Mouse (Mus musculus) myocyte (in vitro differentiated cells): ENCODE data around the gene Vmn1r233. TPM values are rescaled to one million over a fixed set of nuclear protein-coding genes. Genes with fewer than 3 reads are reported as not detected.

ENCODE experiments used
- H3K27me3 ChIP-seq: one replicate; pipeline ENCODE4 v1.6.1; 2011; ENCODE audit not compliant: control insufficient read depth, insufficient read depth, insufficient read length
- H3K36me3 ChIP-seq: one replicate; pipeline ENCODE4 v1.6.1; 2011; ENCODE audit not compliant: control insufficient read depth, insufficient read depth
- H3K4me2 ChIP-seq: one replicate; pipeline ENCODE4 v1.6.1; 2011; ENCODE audit warnings: low read depth, control low read depth
- H3K4me3 ChIP-seq: one replicate; pipeline ENCODE4 v1.5.1; 2011; ENCODE audit warnings: mild to moderate bottlenecking, control low read depth, moderate library complexity
- H3K79me2 ChIP-seq: one replicate; pipeline ENCODE4 v1.6.1; 2011; ENCODE audit not compliant: control insufficient read depth, insufficient read depth
- H3ac ChIP-seq: one replicate; pipeline ENCODE4 v1.6.1; 2011; ENCODE audit not compliant: control insufficient read depth, insufficient read length
- CEBPB ChIP-seq: IDR thresholded peaks from 2 replicates; pipeline ENCODE4 v1.6.1; 2011; ENCODE audit warnings: mild to moderate bottlenecking, moderate library complexity; ENCODE audit not compliant: poor library complexity, insufficient read depth, severe bottlenecking
- MYOD1 ChIP-seq, 3 experiments: IDR thresholded peaks; one replicate each; pipeline ENCODE4 v1.6.1; 2011; ENCODE audit warnings: control low read depth in 2 of 3, low read depth in 2 of 3, mild to moderate bottlenecking in 2 of 3, moderate library complexity in 1 of 3; ENCODE audit not compliant: insufficient read length in 2 of 3, control insufficient read depth in 1 of 3
- MYOG ChIP-seq, 3 experiments: IDR thresholded peaks; one replicate each; pipeline ENCODE4 v1.6.1; 2011; ENCODE audit warnings: control low read depth in 2 of 3, low read depth in 2 of 3, mild to moderate bottlenecking in 2 of 3; ENCODE audit not compliant: insufficient read length in 2 of 3, control insufficient read depth in 1 of 3, insufficient read depth in 1 of 3
- POLR2A ChIP-seq: IDR thresholded peaks from one replicate; pipeline ENCODE4 v1.6.1; 2011; ENCODE audit warnings: low read depth, mild to moderate bottlenecking, control low read depth, moderate library complexity; ENCODE audit not compliant: insufficient read length
- POLR2AphosphoS2 ChIP-seq: IDR thresholded peaks from one replicate; pipeline ENCODE4 v1.6.1; 2011; ENCODE audit warnings: low read depth, control low read depth; ENCODE audit not compliant: insufficient read length
- REST ChIP-seq: IDR thresholded peaks from one replicate; pipeline ENCODE4 v1.6.1; 2011; ENCODE audit warnings: mild to moderate bottlenecking, control low read depth, moderate library complexity; ENCODE audit not compliant: insufficient read depth, insufficient read length
- SRF ChIP-seq: IDR thresholded peaks from one replicate; pipeline ENCODE4 v1.6.1; 2011; ENCODE audit warnings: low read depth; ENCODE audit not compliant: control insufficient read depth, insufficient read length
- TCF12 ChIP-seq: IDR thresholded peaks from one replicate; pipeline ENCODE4 v1.6.1; 2011; ENCODE audit warnings: mild to moderate bottlenecking, control low read depth; ENCODE audit not compliant: poor library complexity, insufficient read depth, severe bottlenecking
- TCF3 ChIP-seq: IDR thresholded peaks from one replicate; pipeline ENCODE4 v1.6.1; 2011; ENCODE audit warnings: low read depth, control low read depth; ENCODE audit not compliant: insufficient read length
- USF1 ChIP-seq: IDR thresholded peaks from one replicate; pipeline ENCODE4 v1.6.1; 2011; ENCODE audit warnings: low read depth, mild to moderate bottlenecking, control low read depth, moderate library complexity
- polyA plus RNA-seq: library from polyadenylated mRNA; unstranded; fragments of >200 nt; fragmentation: generic; extraction: Trizol; gene quantifications from one replicate; pipeline ENCODE4 v1.2.1, GENCODE M21; 2012; ENCODE audit warnings: missing spikeins

The Vmn1r233 gene
- polyA plus RNA-seq, 1 experiment, result not detected

GRCm38 (mm10) chr17:20946026-20946565, 50.2 kb downstream of the Vmn1r233 start:
- peak overlapping the region; percentile 97 for H3K4me3 ChIP-seq
- no peak for TF ChIP-seq MYOD1 (IDR thresholded peaks at IDR 0.05; ENCODE audit: control insufficient read depth in 1 of 3, insufficient read length in 2 of 3, low read depth in 2 of 3)
- TF ChIP-seq REST, result no peak
- H3K27me3 ChIP-seq, result no peaks in the 10 kb centered on the region
- H3K4me2 ChIP-seq, result peak overlapping the region; percentile 82
- peaks cover 56% of the 10 kb centered on the region for H3K79me2 ChIP-seq
- peak overlapping the region; percentile 74 for H3ac ChIP-seq
- no peaks in the 10 kb centered on the region for H3K36me3 ChIP-seq

GRCm38 (mm10) chr17:20944985-20945891, 51.0 kb downstream of the Vmn1r233 start, which contains the start of gene Ppp2r1a:
TSS of gene Ppp2r1a (plus strand) at chr17:20945311.
- no peaks in the 10 kb centered on the region for H3K36me3 ChIP-seq
- H3K4me2 ChIP-seq, result peak within 1 kb of the TSS; percentile 82
- no peak for TF ChIP-seq TCF3
- no peak for TF ChIP-seq CEBPB
- TF ChIP-seq USF1, result no peak
- peak in 1 of 3 experiments; percentile 18 for TF ChIP-seq MYOG (IDR thresholded peaks at IDR 0.05; ENCODE audit: control insufficient read depth in 1 of 3, insufficient read depth in 1 of 3, insufficient read length in 2 of 3, low read depth in 2 of 3)
- TF ChIP-seq POLR2A, result peak; percentile 83
- peak; percentile 88 for TF ChIP-seq POLR2AphosphoS2
- no peak for TF ChIP-seq MYOD1 (IDR thresholded peaks at IDR 0.05; ENCODE audit: control insufficient read depth in 1 of 3, insufficient read length in 2 of 3, low read depth in 2 of 3)
- TF ChIP-seq SRF, result no peak
- TF ChIP-seq TCF12, result no peak
- no peaks in the 10 kb centered on the region for H3K27me3 ChIP-seq
- H3K79me2 ChIP-seq, result peaks cover 48% of the 10 kb centered on the region
- peak within 1 kb of the TSS; percentile 97 for H3K4me3 ChIP-seq
- peak within 1 kb of the TSS; percentile 74 for H3ac ChIP-seq

DNA sequence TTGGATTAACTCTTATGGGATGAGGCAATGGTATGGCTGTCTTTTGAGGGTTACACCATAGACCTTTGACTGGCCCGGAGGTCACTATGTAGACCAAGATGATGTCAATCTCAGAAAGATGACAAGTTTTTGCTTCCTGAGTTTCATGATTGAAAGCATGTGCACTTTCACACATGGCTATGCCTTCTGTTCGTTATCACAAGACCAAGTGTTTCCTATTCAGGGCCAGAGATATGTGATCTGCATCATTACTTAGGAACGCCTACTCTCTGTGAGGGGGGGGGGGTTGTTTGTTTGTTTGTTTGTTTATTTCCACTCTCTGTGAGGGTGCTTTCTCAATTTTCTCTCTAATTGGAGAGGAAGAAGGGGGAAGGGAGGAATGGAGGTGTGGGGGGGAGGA, 52.0 kb downstream of the Vmn1r233 start:
- Histone ChIP-seq H3K36me3 (no peaks in the 10 kb centered on the region), H3K27me3 (no peaks in the 10 kb centered on the region), H3K4me2 (peak overlapping the region; percentile 74), H3K79me2 (peaks cover 37% of the 10 kb centered on the region), H3K4me3 (peak overlapping the region; percentile 97), H3ac (no peak overlapping the region)
- TF ChIP-seq TCF3 (no peak), SRF (no peak)

Other genes with a start within 250 kb of the Vmn1r233 start
- not detected for gene Vmn1r228, start 210.3 kb downstream of the Vmn1r233 start, polyA plus RNA-seq
- gene Vmn1r229, start 184.9 kb downstream of the Vmn1r233 start, polyA plus RNA-seq, result not detected
- not detected for gene Vmn1r230, start 156.0 kb downstream of the Vmn1r233 start, polyA plus RNA-seq
- not detected for gene Vmn1r231, start 91.4 kb downstream of the Vmn1r233 start, polyA plus RNA-seq
- not detected for gene Vmn1r232, start 76.8 kb downstream of the Vmn1r233 start, polyA plus RNA-seq
- gene Ppp2r1a, start 51.2 kb downstream of the Vmn1r233 start, polyA plus RNA-seq, result 309 TPM
- 4.0 TPM for gene Zfp160, start 12.4 kb upstream of the Vmn1r233 start, polyA plus RNA-seq
- not detected for gene Vmn1r234, start 229.6 kb upstream of the Vmn1r233 start, polyA plus RNA-seq